Mouse (Mus musculus): ENCODE measurements around the gene Scn4a. TPM values are rescaled to one million over a fixed set of nuclear protein-coding genes. Genes with fewer than 3 reads are reported as not detected.

Gene Scn4a
- total RNA-seq, 4 experiments from 2014 or later, result 0.07 TPM; not detected in 2

DNA sequence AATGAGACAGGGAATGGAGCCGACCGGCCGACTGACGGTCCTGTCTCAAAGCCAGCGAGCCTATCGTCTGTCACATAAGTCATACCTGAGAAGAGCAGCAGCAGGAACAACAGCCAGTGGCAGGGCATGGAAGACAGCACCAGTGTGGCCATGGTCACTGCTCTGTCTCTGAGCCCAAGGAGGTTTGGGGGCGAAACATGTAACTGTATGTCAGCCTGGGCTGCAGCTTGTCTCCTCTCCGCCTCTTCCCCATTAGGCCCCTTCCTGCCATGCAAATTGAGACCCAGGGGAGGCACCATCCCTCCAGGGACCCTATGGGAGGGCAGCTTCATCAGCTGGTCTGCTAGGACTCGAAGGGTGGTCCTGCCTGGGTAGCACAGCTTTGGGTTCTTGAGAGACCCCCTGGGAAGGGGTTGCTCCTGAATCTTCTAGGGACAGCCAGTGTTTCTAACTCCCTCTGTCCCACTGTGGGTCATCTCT lies 38.7 kb downstream of the Scn4a start, which contains the start of gene Cd79b:
Gene Cd79b (minus strand): TSS at position 430 of the 480 bp plus-strand sequence.
- no peak for DNase-seq (ENCODE audit: low spot score in 2 of 2)

DNA sequence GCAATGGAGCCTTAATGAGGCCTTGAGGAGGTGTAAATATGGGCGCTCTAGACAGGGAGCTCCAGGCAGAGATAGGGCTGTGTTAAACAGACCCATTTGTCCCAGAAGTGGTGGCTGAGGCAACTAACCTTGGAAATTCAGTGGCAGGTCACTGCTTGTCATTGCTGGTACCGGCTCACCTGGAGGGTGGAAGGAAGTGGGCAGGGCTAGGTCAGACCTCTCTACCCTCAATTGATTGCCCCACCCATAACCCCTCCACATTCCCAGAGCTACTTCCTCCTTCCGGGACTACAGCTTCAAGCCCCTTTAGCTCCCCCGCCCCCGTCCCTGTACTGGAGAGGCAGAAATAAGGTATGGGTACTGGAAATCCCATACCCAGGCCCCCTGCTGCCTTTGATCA lies 39.6 kb downstream of the Scn4a start:
- no peak for DNase-seq (ENCODE audit: low spot score in 2 of 2)

GRCm38 (mm10) chr11:106310123-106310522 lies 43.0 kb downstream of the Scn4a start:
- DNase-seq (ENCODE audit: low spot score in 2 of 2), result no peak

- no peak for DNase-seq (ENCODE audit: low spot score in 2 of 2)
These were observed 44.9 kb downstream of the Scn4a start for GRCm38 (mm10) chr11:106308162-106308561.

DNA sequence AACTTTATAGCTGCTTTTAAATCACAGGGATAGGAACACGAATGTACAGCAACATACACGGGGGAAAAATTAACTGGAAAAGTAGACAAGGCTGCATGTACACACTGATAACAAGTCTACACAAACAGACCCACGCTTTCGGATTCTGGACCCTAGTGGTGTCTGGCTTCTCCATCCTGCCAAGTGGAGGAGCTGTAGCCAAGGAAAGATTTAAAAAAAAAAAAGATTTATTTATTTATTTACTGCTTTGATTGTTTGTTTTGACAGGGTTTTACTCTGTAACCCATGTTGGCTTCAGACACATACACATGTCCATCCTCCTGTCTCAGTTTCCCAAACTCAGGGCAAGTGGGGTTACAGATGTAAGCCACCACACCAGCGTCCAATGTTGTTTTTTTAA lies 45.7 kb downstream of the Scn4a start:
- no peak for DNase-seq (ENCODE audit: low spot score in 2 of 2)

DNA sequence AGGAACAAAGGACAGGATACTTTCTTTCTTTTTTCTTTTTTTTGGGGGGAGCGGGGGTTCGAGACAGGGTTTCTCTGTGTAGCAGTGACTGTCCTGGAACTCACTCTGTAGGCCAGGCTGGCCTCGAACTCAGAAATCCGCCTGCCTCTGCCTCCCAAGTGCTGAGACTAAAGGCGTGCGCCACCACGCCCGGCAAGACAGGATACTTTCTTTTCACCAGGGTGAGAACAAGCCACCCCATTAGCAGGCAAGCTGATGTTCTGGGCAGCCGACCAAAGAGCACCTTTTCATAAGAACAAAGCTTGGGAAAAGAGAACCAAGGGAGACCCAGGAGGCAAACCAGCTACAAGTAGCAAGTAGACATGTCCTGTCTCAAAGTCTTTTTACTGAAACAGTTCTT lies 46.3 kb downstream of the Scn4a start:
- no peak for DNase-seq (ENCODE audit: low spot score in 2 of 2)

- DNase-seq (ENCODE audit: low spot score in 2 of 2), result no peak
These were observed 47.1 kb downstream of the Scn4a start for GRCm38 (mm10) chr11:106306065-106306385.

DNA sequence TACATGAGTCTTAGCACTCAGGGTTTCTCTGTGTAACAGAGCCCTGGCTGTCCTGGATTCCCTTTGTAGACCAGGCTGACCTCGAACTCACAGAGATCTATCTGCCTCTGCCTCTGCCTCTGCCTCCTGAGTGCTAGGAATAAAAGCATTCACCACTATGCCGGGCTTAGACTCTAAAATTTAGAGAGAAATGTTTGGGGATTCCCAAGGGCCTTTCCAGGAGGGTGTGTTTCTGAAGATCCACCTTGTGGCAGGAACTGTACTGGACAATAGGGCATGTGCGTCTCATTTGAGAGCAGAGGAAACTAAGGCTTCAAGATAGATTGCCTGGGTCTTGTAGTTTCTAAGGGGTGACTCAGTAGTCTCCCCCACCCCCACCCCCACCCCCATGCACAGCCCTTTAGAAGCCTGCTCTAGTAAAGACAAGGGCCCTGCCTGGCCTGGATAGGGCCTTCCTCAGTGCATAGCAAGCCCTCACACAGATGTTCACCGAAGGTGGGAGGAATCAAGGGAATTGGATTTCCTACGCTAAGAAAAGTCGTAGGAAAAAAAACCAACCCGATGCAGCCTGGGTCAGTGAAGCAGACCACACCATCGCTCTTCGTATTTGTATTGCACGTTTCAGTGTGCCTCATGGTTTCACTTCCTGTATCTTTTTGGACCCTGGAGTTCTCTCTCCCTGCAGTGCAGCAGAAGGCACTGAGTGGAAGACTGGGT lies 47.6 kb downstream of the Scn4a start:
- DNase-seq (ENCODE audit: low spot score in 2 of 2), result no peak

DNA sequence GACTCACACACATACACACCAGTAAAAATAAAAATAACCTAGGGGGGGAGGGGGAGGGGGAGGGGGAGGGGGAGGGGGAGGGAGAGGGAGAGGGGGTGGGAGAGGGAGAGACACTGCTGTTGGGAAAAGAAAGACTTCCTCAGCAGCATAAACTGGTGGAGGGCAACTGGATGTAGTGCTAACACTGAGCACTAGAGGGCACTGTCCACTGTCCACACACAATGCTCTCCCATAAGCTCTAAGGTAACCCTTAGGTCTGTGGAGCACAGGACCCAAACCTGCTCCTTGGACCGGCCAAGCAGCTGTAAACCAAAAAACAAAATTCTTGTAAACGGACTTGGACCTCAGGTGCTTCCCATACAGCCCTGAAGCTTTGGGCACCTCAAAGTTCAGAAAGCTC lies 50.5 kb downstream of the Scn4a start:
- DNase-seq (ENCODE audit: low spot score in 2 of 2), result no peak

DNA sequence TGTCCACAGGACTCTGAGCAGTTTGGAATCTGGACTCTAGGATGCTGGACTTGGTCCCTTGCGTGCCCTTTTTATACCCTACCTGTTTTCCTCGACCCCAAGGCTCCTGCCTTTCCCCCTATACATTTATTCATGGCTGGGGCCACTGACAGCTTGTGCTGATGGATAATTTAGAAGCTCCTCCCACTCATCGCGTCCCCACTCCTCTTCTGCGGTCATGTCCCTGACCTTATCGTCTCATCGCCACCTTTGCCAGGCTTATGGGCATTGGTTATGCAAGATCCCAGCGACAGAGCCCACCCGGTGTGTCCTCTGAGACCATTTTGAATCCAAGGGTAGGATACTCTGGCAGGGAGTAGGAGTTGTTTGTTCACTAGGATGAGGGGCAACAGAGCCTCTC lies 51.3 kb downstream of the Scn4a start, which contains the start of gene Gh:
Gene Gh (minus strand): TSS at position 101 of the 400 bp plus-strand sequence.
- no peak for DNase-seq (ENCODE audit: low spot score in 2 of 2)

DNA sequence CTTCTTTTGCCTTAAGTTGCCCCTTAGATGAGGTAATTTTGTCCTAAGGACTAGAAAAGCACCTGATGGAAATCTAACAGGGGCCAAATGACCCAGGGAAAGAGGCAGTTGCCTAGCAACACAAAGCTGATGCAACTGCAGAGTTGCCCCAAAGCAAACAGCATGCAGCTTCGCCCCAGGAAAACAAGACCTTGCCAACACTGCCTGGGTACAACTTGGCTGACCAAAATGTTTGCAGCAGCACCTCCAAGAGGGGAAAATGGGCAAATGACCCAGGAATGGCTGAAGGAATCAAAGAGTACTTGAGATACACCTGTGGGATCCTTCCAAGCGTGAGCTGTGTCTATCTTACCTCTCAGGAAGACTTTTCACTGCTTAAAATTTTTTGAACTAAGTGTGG lies 61.2 kb downstream of the Scn4a start:
- DNase-seq (ENCODE audit: low spot score in 2 of 2), result no peak

DNA sequence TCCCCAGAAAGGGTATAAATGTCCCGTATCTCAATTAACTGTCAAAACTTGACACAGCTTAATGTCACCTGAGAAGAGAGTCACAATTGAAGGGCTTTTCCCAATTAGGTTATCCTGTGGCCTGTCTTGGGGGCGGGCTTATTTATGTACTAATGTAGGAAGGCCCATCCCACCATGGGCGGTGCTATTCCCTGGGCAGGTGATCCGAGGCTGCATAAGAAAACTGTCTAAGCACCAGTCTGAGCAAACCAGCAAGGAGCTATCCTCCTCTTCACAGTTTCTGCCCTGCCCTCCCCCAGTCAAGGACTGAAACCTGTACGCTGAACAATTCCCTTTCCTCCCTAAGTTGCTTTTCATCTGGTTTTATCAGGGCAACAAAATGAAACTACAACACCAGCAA lies 62.7 kb downstream of the Scn4a start:
- DNase-seq (ENCODE audit: low spot score in 2 of 2), result no peak

- no peak for DNase-seq (ENCODE audit: low spot score in 2 of 2)
These were observed 63.7 kb downstream of the Scn4a start for GRCm38 (mm10) chr11:106289369-106289768.

DNA sequence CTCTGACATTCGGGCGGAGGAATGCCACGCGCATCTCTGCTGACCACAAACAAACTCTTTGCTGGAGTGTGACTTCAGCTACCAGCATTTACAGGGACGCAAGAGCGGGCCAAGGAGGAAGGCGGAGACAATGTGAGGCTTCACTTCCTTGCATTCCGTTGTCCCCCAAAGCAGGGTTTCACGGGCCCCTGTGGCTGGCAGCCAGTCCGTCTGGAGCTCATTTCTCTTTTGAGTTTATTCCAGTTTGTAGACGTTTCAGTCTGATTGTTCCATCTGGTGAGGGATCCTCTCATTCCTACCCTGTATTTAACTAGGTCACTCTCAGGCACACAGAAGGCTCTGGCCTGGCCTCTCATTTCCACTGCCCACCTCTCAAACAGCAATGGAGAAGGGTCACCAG lies 66.1 kb downstream of the Scn4a start:
- DNase-seq (ENCODE audit: low spot score in 2 of 2), result no peak

DNA sequence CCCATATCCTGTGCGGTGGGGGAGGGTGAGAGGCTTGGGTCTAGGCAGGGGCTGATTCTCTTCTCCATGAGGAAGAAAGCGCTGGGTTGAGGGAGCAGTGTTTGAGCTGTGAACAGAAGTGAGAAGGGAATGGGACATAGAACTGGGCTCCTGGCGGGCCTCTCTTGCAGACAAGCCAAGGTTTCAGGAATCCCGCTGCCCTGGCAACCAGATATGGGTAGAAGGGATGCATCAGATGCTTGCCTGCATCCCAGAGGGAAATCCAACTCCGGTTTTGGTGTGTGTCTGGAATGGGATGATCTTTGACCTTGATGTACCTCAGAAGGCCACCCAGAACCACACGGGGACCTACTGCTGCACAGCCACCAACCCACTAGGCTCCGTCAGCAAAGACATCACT lies 66.9 kb downstream of the Scn4a start:
- DNase-seq (ENCODE audit: low spot score in 2 of 2), result no peak

DNA sequence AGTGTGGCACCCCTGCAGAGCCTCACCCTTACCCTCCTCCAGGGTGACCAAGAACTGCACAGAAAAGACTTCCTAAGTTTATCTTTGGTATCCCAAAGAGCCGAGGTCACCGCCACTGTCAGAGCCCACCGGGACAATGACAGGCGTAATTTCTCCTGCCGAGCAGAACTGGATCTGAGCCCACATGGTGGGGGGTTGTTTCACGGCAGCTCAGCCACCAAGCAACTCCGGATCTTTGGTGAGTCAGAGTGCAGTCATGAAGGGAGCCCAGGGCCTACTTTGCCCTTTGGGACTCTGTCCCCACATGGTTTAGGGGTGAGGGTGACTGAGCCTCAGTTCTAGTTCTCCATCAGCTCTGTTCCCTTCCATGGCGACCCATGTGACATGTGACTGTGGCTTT lies 69.0 kb downstream of the Scn4a start:
- DNase-seq (ENCODE audit: low spot score in 2 of 2), result no peak

DNA sequence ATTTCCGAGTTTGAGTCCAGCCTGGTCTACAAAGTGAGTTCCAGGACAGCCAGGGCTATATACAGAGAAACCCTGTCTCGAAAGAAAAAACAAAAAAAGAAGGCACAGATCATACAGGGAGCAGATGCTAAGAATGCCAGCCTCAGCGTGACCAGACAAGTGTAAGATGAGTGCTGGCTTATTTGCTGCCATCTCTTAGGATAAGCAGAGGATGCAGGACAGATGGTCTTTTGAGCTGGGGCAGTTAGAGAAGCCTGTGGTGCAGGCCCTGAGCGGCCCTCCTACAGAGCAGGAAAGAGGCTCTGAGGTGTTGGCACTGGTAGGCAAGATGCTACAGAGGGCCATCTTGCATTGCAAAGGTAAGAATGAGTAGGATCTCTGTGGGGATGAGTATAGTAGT lies 69.7 kb downstream of the Scn4a start:
- DNase-seq (ENCODE audit: low spot score in 2 of 2), result no peak

DNA sequence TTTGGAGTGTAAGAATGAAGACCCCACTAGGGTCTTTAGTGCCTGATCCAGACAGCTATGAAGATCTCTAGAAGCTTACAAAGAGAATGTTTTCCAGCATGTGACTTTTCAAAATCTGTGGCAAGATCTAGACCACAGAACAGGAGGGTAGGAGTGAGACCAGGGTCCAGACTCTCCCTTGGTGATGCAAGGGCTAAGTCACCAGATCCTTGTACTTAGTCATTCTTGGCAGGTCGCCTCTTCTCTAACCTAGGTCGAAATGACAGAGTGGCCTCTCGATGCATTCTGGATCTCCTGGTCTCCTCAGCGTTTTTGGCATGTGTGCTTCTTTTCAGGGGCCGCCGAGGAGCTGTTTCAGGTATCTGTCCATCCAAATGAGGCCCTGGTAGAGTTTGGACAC lies 70.6 kb downstream of the Scn4a start:
- DNase-seq (ENCODE audit: low spot score in 2 of 2), result no peak

DNA sequence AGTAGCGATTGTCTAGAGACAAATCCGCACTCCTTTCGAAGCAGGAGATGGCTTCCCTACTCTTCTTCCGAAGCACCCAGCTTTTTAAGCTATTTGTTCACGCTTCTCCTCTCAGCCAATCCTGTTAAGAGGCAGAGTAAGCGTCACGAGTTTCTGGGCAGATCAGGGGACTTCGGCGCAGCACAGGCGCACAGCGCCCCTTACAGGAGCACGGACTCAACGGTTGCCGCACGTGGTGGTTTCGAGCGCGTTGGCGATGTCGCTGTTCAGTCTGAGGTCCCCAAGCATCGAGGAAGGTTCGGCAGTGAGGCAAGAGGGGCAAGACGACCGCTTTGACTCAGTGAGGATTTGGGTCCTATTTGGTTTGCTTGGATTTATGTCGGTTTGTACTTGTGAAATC lies 76.6 kb downstream of the Scn4a start, which contains the start of gene Tcam1:
Gene Tcam1 (plus strand): TSS at position 219 of the 400 bp plus-strand sequence.
- DNase-seq (ENCODE audit: low spot score in 2 of 2), result peak; percentile 88 to 96

- no peak for DNase-seq (ENCODE audit: low spot score in 2 of 2)
These were observed 78.1 kb downstream of the Scn4a start for GRCm38 (mm10) chr11:106274971-106275411.

DNA sequence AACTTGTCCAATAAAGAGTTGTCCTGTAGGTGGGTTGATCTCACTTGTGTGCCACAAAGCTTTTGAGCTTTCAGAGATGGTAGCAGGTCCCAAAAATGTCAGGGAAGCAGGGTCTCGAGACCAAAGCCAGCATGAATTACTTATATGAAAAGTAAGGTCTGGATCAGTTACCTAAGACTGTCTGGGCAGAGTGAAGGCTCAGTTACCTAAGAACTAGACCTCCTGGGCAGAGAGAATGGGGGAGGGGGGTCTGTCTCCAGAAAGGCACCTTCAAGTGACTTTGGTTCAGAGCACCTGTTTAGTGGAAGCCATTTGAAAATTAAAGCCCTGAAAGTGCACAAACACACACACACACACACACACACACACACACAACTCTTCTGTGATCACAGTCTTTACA lies 78.7 kb downstream of the Scn4a start:
- DNase-seq (ENCODE audit: low spot score in 2 of 2), result no peak

DNA sequence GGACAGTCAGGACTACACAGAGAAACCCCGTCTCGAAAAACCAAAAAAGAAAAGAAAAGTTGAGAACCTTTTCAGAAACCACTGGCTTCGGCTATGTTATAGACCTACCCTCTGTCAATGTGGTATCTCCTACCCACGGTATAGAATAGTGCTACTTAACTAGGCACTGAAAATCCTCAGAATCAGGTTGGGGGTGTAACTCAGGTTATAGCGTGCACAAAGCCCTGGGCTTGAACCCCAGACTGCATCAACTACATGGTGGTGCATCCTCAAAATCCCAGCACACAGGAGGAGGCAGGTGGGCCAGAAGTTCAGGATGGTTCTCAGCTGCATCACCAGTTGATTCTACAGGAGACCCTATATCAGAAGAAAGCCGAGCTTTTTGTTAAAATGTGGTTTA lies 79.3 kb downstream of the Scn4a start:
- DNase-seq (ENCODE audit: low spot score in 2 of 2), result no peak

DNA sequence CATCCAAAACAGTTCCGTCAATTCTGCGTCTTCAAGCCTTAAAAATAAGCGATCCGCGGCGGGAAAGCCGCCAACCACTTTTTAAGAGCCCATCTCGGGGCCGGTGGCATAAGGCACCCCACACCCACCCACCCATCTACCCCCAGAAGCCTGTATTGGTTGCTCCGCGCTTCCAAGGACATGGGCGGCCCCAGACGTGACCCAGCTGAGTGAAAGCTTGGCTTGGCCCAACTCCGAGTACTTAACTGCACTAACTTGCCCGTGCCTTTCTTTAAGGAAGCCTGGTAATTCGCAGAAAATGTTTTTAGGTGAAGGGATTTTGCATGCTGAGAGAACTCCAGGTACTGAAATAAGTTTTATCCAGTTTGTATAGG lies 79.8 kb downstream of the Scn4a start:
- DNase-seq (ENCODE audit: low spot score in 2 of 2), result no peak
